Mouse (Mus musculus) heart, embryonic 14.5 days (tissue): ENCODE measurements at regions not wholly inside any gene's neighbourhood (a gene's known extent, or its start where the extent isn't known, plus 50 kb on each side); places are given as distances from the start of the nearest gene placed in this dataset.

ENCODE experiments used
- ATAC-seq: fragments of 200-750 bp; cut with Nextera tagmentation; 2 replicates; pipeline ENCODE4 v1.8.0; 2017; ENCODE audit warnings: low read depth, moderate TSS enrichment; ENCODE audit not compliant: insufficient number of reproducible peaks, insufficient read depth, low FRiP score
- H3K27ac ChIP-seq, 2 experiments: fragments of 200-500 bp in 1 of 2; fragments of 300-500 bp in 1 of 2; sonication (generic) in 1 of 2; replicated peaks in 1 of 2; 2 replicates each; pipeline ENCODE4 v1.5.1; 2012 to 2014; ENCODE audit warnings: low read depth in 2 of 2, low read length in 2 of 2, control low read depth in 1 of 2, mild to moderate bottlenecking in 1 of 2, mixed read lengths in 1 of 2; ENCODE audit not compliant: control insufficient read depth in 1 of 2, insufficient read depth in 1 of 2
- H3K27me3 ChIP-seq: fragments of 300-500 bp; sonication (generic); 2 replicates; pipeline ENCODE4 v1.6.1; 2014; ENCODE audit warnings: mild to moderate bottlenecking, low read length, control low read depth; ENCODE audit not compliant: control insufficient read depth, insufficient read depth
- H3K36me3 ChIP-seq: fragments of 300-500 bp; sonication (generic); 2 replicates; pipeline ENCODE4 v1.6.1; 2014; ENCODE audit warnings: mild to moderate bottlenecking, control low read depth, low read length, mixed read lengths; ENCODE audit not compliant: control insufficient read depth, insufficient read depth
- H3K4me1 ChIP-seq, 2 experiments: fragments of 200-500 bp in 1 of 2; fragments of 300-500 bp in 1 of 2; sonication (generic) in 1 of 2; 2 replicates each; pipeline ENCODE4 v1.6.1; 2012 to 2014; ENCODE audit warnings: low read length in 2 of 2, control low read depth in 1 of 2, mixed read lengths in 1 of 2; ENCODE audit not compliant: control insufficient read depth in 2 of 2, insufficient read depth in 2 of 2
- H3K4me2 ChIP-seq: fragments of 300-500 bp; sonication (generic); 2 replicates; pipeline ENCODE4 v1.6.1; 2014; ENCODE audit warnings: mild to moderate bottlenecking, low read length
- H3K4me3 ChIP-seq, 2 experiments: fragments of 200-500 bp in 1 of 2; fragments of 300-500 bp in 1 of 2; sonication (generic) in 1 of 2; 2 replicates each; pipeline ENCODE4 v1.5.1; 2012 to 2014; ENCODE audit warnings: low read length in 2 of 2, mild to moderate bottlenecking in 2 of 2, control low read depth in 1 of 2, low read depth in 1 of 2, moderate library complexity in 1 of 2; ENCODE audit not compliant: control insufficient read depth in 1 of 2, insufficient read depth in 1 of 2
- H3K9ac ChIP-seq: fragments of 300-500 bp; sonication (generic); 2 replicates; pipeline ENCODE4 v1.6.1; 2014; ENCODE audit warnings: mild to moderate bottlenecking, low read length
- H3K9me3 ChIP-seq: fragments of 300-500 bp; sonication (generic); 2 replicates; pipeline ENCODE4 v1.6.1; 2016; ENCODE audit warnings: low read length, control low read depth; ENCODE audit not compliant: control insufficient read depth
- WGBS: fragments of 180-500 bp; shearing (Covaris S2); extraction: QIAGEN DNeasy Blood & Tissue Kit; methylation state at CpG from one replicate; pipeline ENCODE4 v1.1.7; 2014; 5-methylcytosine and 5-hydroxymethylcytosine counted together

- no peaks in the 10 kb centered on the region for H3K27me3 ChIP-seq
- 66% methylated on average over 6 of the region's 6 CpGs for WGBS
- H3K9ac ChIP-seq, result no peak overlapping the region
- no peak for ATAC-seq
- H3K4me1 ChIP-seq, result no peaks in the 10 kb centered on the region
- H3K4me3 ChIP-seq, result no peak overlapping the region
- H3K4me2 ChIP-seq, result no peak overlapping the region
- H3K36me3 ChIP-seq, result no peaks in the 10 kb centered on the region
- no peak overlapping the region for H3K27ac ChIP-seq
- no peaks in the 10 kb centered on the region for H3K9me3 ChIP-seq
Observed at GRCm38 (mm10) chr12:110022631-110023030, 256.2 kb upstream of the Dio3 start.

DNA sequence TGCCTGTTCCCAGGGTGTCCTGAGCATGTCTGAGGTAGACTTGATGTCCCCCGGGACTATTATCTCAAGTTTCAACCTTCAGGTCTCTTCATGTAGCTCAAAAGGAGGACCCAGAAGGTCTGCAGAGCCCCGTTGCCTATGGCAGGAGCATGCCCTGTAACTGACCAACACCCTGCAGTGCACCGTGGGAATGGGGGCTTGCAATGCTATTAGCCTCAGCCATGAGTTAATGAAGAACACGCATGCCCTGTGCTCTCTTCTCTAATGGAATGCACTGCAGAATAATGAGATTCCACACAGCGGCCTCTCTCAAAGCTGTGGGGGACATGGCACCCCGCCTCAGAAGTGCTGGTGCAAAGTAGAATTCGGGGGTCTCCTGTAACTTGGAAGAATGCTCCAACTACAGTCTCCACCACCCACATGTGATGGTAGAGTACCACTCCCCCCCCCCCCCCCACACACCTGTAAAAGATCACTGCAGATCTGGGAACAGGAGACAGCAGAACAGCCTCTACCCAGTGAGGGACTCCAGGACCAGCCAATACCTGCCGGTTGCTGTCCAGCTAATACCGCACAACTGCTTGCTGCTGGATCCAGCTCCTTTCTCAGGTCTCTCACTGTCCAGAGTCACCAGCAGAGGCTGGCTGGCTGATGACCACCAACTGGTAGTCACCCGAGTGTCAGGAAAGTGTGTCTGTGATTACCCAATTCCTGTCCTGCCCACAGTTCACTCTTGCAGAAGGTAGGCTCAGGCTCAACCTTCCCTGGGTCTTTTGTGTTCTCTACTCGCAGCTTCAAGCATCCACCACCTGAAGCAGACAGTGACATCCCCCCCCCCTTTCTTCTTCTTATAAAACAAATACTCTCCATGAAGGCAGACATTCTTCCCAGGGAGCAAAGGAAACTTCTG is 255.4 kb upstream of the Dio3 start:
- no peaks in the 10 kb centered on the region for H3K9me3 ChIP-seq
- 66% methylated on average over 11 of the region's 11 CpGs for WGBS
- no peak for ATAC-seq

GRCm38 (mm10) chr12:110024295-110024694 is 254.6 kb upstream of the Dio3 start:
- no peaks in the 10 kb centered on the region for H3K4me1 ChIP-seq
- no peak overlapping the region for H3K4me3 ChIP-seq
- no peak for ATAC-seq
- H3K9ac ChIP-seq, result no peak overlapping the region
- no peaks in the 10 kb centered on the region for H3K27me3 ChIP-seq
- H3K27ac ChIP-seq, result no peak overlapping the region
- no peaks in the 10 kb centered on the region for H3K9me3 ChIP-seq
- 81% methylated on average over 9 of the region's 9 CpGs for WGBS
- H3K36me3 ChIP-seq, result no peaks in the 10 kb centered on the region
- no peak overlapping the region for H3K4me2 ChIP-seq

More for the DNA sequence above, 255.4 kb upstream of the Dio3 start:
- Histone ChIP-seq H3K4me3 (no peak overlapping the region), H3K27ac (no peak overlapping the region), H3K4me2 (no peak overlapping the region), H3K36me3 (no peaks in the 10 kb centered on the region), H3K9ac (no peak overlapping the region), H3K27me3 (no peaks in the 10 kb centered on the region), H3K4me1 (no peaks in the 10 kb centered on the region)

DNA sequence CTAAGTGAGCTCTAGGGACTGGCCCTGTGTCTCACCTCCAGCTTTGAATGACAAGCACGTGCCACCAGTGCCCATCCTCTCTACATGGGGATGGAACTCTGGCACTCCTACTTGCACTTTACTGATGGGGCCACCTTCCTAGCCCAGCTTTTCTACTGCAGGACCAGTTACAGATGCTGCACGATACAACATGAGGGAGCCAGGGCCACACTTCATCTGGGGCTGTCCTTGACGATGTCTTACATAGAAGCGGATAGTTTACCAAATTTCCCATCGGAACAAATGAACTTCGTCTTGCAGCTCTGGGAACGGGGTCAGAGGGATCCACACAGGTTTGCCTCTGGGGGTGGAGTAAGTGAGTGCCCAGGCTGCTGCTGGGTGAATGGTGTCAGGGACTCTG is 253.7 kb upstream of the Dio3 start:
- WGBS, result 85% methylated on average over 7 of the region's 7 CpGs
- Histone ChIP-seq H3K4me3 (no peak overlapping the region), H3K27me3 (no peaks in the 10 kb centered on the region), H3K9me3 (no peaks in the 10 kb centered on the region), H3K4me1 (no peaks in the 10 kb centered on the region), H3K9ac (no peak overlapping the region), H3K4me2 (no peak overlapping the region), H3K27ac (no peak overlapping the region), H3K36me3 (no peaks in the 10 kb centered on the region)
- no peak for ATAC-seq

DNA sequence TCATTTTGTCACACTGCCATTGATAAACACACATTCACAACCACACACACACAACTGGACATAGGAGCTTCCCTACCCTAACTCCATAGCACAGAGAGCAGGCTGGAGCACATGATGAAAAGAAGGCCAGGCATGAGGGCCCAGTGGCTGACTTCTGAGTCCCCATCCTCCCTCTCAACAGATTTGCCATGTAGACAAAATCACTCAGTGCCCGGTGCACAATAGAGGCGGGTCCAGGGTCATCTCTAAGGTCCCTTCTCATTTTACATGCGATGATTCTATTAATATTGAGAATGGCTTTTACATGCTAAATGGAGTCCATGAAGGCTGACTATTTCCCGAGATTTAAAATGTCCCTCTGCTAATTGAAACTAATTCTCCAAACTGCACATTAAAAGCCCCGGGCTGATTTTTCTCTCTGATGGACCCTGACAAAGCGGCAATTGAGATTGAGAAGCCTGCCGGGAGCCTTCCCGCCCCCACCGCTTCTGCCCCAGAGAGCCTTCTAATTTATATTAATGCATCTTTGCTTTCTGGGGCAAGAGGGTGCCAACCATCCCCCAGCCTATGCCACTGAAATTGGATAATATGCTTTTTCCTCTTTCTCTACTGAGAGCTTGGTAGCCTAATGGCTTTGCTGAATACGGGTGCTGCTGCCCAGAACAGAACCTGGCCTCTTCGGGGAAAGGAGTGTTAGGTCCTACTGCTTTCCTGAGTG is 252.7 kb upstream of the Dio3 start:
- 74% methylated on average over 11 of the region's 11 CpGs for WGBS
- no peak overlapping the region for H3K4me2 ChIP-seq

GRCm38 (mm10) chr12:110027345-110027744 is 251.5 kb upstream of the Dio3 start:
- WGBS, result 63% methylated on average over 6 of the region's 6 CpGs
- no peaks in the 10 kb centered on the region for H3K27me3 ChIP-seq
- no peaks in the 10 kb centered on the region for H3K36me3 ChIP-seq
- H3K4me1 ChIP-seq, result no peaks in the 10 kb centered on the region
- no peak overlapping the region for H3K4me2 ChIP-seq
- 0 out of 2 replicates have a peak, but pooled peaks cover 2% of the 10 kb centered on the region for H3K9me3 ChIP-seq
- H3K9ac ChIP-seq, result no peak overlapping the region
- H3K27ac ChIP-seq, result no peak overlapping the region
- no peak for ATAC-seq
- H3K4me3 ChIP-seq, result no peak overlapping the region

More for the DNA sequence above, 252.7 kb upstream of the Dio3 start:
- H3K27me3 ChIP-seq, result no peaks in the 10 kb centered on the region
- no peak overlapping the region for H3K4me3 ChIP-seq
- no peaks in the 10 kb centered on the region for H3K4me1 ChIP-seq
- H3K36me3 ChIP-seq, result no peaks in the 10 kb centered on the region
- no peak overlapping the region for H3K9ac ChIP-seq
- H3K9me3 ChIP-seq, result no peaks in the 10 kb centered on the region
- no peak overlapping the region for H3K27ac ChIP-seq
- ATAC-seq, result no peak

- 79% methylated on average over 12 of the region's 12 CpGs for WGBS
- Histone ChIP-seq H3K27me3 (no peaks in the 10 kb centered on the region), H3K27ac (no peak overlapping the region), H3K4me3 (no peak overlapping the region), H3K36me3 (no peaks in the 10 kb centered on the region), H3K4me2 (no peak overlapping the region), H3K4me1 (no peaks in the 10 kb centered on the region), H3K9ac (no peak overlapping the region), H3K9me3 (0 out of 2 replicates have a peak, but pooled peaks cover 2% of the 10 kb centered on the region)
- no peak for ATAC-seq
Observed at GRCm38 (mm10) chr12:110027976-110028375, 250.9 kb upstream of the Dio3 start.
